Mouse (Mus musculus) CH12.LX (cell line): Measurements from ENCODE around the gene C77080. TPM values are rescaled to one million over a fixed set of nuclear protein-coding genes. Genes with fewer than 3 reads are reported as not detected.

ENCODE experiments used
- DNase-seq: peaks from one replicate; pipeline ENCODE4 v3.0.0-alpha.2; 2013; ENCODE audit errors: extremely low read depth
- H3K27ac ChIP-seq: 2 replicates; pipeline ENCODE4 v1.5.1; 2012; ENCODE audit warnings: low read depth, mild to moderate bottlenecking, control low read depth, moderate library complexity; ENCODE audit not compliant: insufficient read depth
- H3K27me3 ChIP-seq: replicated peaks from 2 replicates; pipeline ENCODE3; 2012; ENCODE audit warnings: inconsistent platforms
- H3K36me3 ChIP-seq, 2 experiments: replicated peaks in 1 of 2; 2 replicates each; pipeline versions ENCODE3 to v1.6.1; 2012; ENCODE audit warnings: inconsistent platforms in 1 of 2, low read length in 1 of 2, mild to moderate bottlenecking in 1 of 2, mixed read lengths in 1 of 2, moderate library complexity in 1 of 2; ENCODE audit not compliant: control insufficient read depth in 1 of 2, insufficient read depth in 1 of 2
- H3K4me1 ChIP-seq, 2 experiments: 2 replicates each; pipeline ENCODE4 v1.6.1; 2012; ENCODE audit warnings: inconsistent platforms in 1 of 2, moderate library complexity in 1 of 2; ENCODE audit not compliant: insufficient read depth in 2 of 2, control insufficient read depth in 1 of 2
- H3K4me2 ChIP-seq: 2 replicates; pipeline ENCODE4 v1.6.1; 2012; ENCODE audit warnings: low read depth, mild to moderate bottlenecking, control low read depth; ENCODE audit not compliant: poor library complexity, insufficient read depth, severe bottlenecking
- H3K4me3 ChIP-seq, 3 experiments: fragments of 150-350 bp in 1 of 3; sonication (generic) in 1 of 3; replicated peaks in 1 of 3; 2 replicates each; pipeline versions ENCODE3 to v1.5.1; 2011 to 2012; ENCODE audit warnings: low read depth in 2 of 3, low read length in 2 of 3, mild to moderate bottlenecking in 2 of 3, moderate library complexity in 2 of 3, control low read depth in 1 of 3, improper control_type of control experiment in 1 of 3, inconsistent platforms in 1 of 3, mixed read lengths in 1 of 3; ENCODE audit not compliant: poor library complexity in 1 of 3
- H3K79me2 ChIP-seq: replicated peaks from 2 replicates; pipeline ENCODE4 v1.6.1; 2012; ENCODE audit warnings: mild to moderate bottlenecking, moderate library complexity; ENCODE audit not compliant: control insufficient read depth, poor library complexity, insufficient read depth, severe bottlenecking; ENCODE audit errors: extremely low read depth
- H3K9ac ChIP-seq: 2 replicates; pipeline ENCODE4 v1.6.1; 2012; ENCODE audit warnings: low read depth, mild to moderate bottlenecking, control low read depth, moderate library complexity; ENCODE audit not compliant: insufficient read depth
- H3K9me3 ChIP-seq: replicated peaks from 2 replicates; pipeline ENCODE3; 2012; ENCODE audit warnings: low read length, inconsistent platforms, mixed read lengths
- BHLHE40 ChIP-seq: IDR thresholded peaks from 2 replicates; pipeline ENCODE4 v1.6.1; 2011; ENCODE audit warnings: mild to moderate bottlenecking, low read depth, low read length, improper control_type of control experiment
- CTCF ChIP-seq, 2 experiments: IDR thresholded peaks in 1 of 2; conservative IDR thresholded peaks in 1 of 2; 2 replicates each; pipeline ENCODE4 v1.5.1; 2011 to 2012; ENCODE audit warnings: low read depth in 2 of 2, low read length in 2 of 2, improper control_type of control experiment in 1 of 2, inconsistent platforms in 1 of 2, mild to moderate bottlenecking in 1 of 2, moderate library complexity in 1 of 2
- E2F4 ChIP-seq: IDR thresholded peaks from 2 replicates; pipeline ENCODE4 v1.6.1; 2011; ENCODE audit warnings: low read depth, low read length, improper control_type of control experiment; ENCODE audit not compliant: insufficient replicate concordance
- GABPA ChIP-seq: IDR thresholded peaks from 2 replicates; pipeline ENCODE4 v1.6.1; 2012; ENCODE audit warnings: low read depth, low read length, improper control_type of control experiment, inconsistent platforms; ENCODE audit not compliant: insufficient replicate concordance
- IRF4 ChIP-seq: IDR thresholded peaks from 2 replicates; pipeline ENCODE4 v1.6.1; 2014; ENCODE audit warnings: low read depth, mild to moderate bottlenecking, inconsistent platforms, low read length, improper control_type of control experiment
- JUND ChIP-seq: conservative IDR thresholded peaks from 2 replicates; pipeline ENCODE4 v1.6.1; 2011; ENCODE audit warnings: low read depth, low read length, improper control_type of control experiment
- MAX ChIP-seq: IDR thresholded peaks from 2 replicates; pipeline ENCODE4 v1.6.1; 2011; ENCODE audit warnings: low read length, improper control_type of control experiment
- MYC ChIP-seq: IDR thresholded peaks from 2 replicates; pipeline ENCODE4 v1.6.1; 2011; ENCODE audit warnings: low read depth, mild to moderate bottlenecking, improper control_type of control experiment, low read length
- NELFE ChIP-seq: IDR thresholded peaks from 2 replicates; pipeline ENCODE4 v1.6.1; 2011; ENCODE audit warnings: low read depth, low read length, improper control_type of control experiment
- NRF1 ChIP-seq: IDR thresholded peaks from 2 replicates; pipeline ENCODE4 v1.6.1; 2014; ENCODE audit warnings: low read depth, mild to moderate bottlenecking, inconsistent platforms, low read length, improper control_type of control experiment, moderate library complexity
- RAD21 ChIP-seq: IDR thresholded peaks from 2 replicates; pipeline ENCODE4 v1.6.1; 2011; ENCODE audit warnings: low read depth, mild to moderate bottlenecking, low read length, improper control_type of control experiment, moderate library complexity
- SIN3A ChIP-seq: IDR thresholded peaks from 2 replicates; pipeline ENCODE4 v1.6.1; 2012; ENCODE audit warnings: low read length, improper control_type of control experiment, inconsistent platforms
- SMC3 ChIP-seq: IDR thresholded peaks from 2 replicates; pipeline ENCODE4 v1.6.1; 2011; ENCODE audit warnings: low read depth, low read length, improper control_type of control experiment
- TBP ChIP-seq: conservative IDR thresholded peaks from 2 replicates; pipeline ENCODE4 v1.6.1; 2011; ENCODE audit warnings: low read depth, low read length, improper control_type of control experiment
- TCF12 ChIP-seq: IDR thresholded peaks from 2 replicates; pipeline ENCODE4 v1.6.1; 2014; ENCODE audit warnings: low read depth, mild to moderate bottlenecking, inconsistent platforms, low read length, improper control_type of control experiment
- ZC3H11A ChIP-seq: IDR thresholded peaks from 2 replicates; pipeline ENCODE4 v1.6.1; 2012; ENCODE audit warnings: low read depth, mild to moderate bottlenecking, inconsistent platforms, low read length, improper control_type of control experiment
- dilution Hi-C: fragments of 300-500 bp; cut with MboI; formaldehyde crosslinking; loops from 2 replicates; pipeline ENCODE4 v1.14.3; 2020; ENCODE audit warnings: low sequenced_read_pairs; ENCODE audit not compliant: extremely low pct_unique_long_range_greater_than_20kb, extremely low pct_ligation_motif_present
- in situ Hi-C: fragments of 300-500 bp; cut with MboI; formaldehyde crosslinking; loops from 3 replicates; pipeline ENCODE4 v1.14.3; 2019; ENCODE audit warnings: low sequenced_read_pairs, low pct_ligation_motif_present, low pct_unique_long_range_greater_than_20kb, mixed read lengths
- polyA plus RNA-seq: library from polyadenylated mRNA; unstranded; fragments of >175 nt; gene quantifications from 2 replicates; pipeline ENCODE4 v1.2.1, GENCODE M21; 2012; ENCODE audit warnings: low read depth; ENCODE audit not compliant: insufficient read length
- total RNA-seq, 2 experiments: library from RNA; depleted of rRNA; stranded (reverse); fragments of 300-350 nt in 1 of 2; fragments of >200 nt in 1 of 2; gene quantifications; 2 replicates each; pipeline ENCODE4 v1.2.3; 2012 to 2014

The C77080 gene
- total and polyA plus RNA-seq, 3 experiments = 0.38 to 1.1 TPM; not detected in 1

- dilution Hi-C loops = no loop called here
- no peak overlapping the region for H3K4me2 ChIP-seq
- TF ChIP-seq GABPA (no peak), NRF1 (peak; percentile 26; the same call in 1 of the 2 replicates), MAX (peak; percentile 50; the same call in 1 of the 2 replicates), ZC3H11A (peak; percentile 72; the same call in 1 of the 2 replicates), MYC (peak; percentile 62; the same call in 1 of the 2 replicates), JUND (no peak), IRF4 (peak; percentile 49; the same call in 1 of the 2 replicates), TCF12 (peak; percentile 43; the same call in 1 of the 2 replicates), TBP (no peak), E2F4 (no peak), SIN3A (0 out of 2 replicates have a peak, but pooled peaks have one; percentile 27), RAD21 (peak; percentile 98), SMC3 (peak; percentile 95), CTCF (conservative IDR thresholded peaks at IDR 0.05 in 1 of 2, IDR thresholded peaks at IDR 0.05 in 1 of 2; ENCODE audit: low read depth in 2 of 2, low read length in 2 of 2) (peak; percentile 77 to 99), BHLHE40 (peak; percentile 34), NELFE (peak; percentile 73; the same call in 1 of the 2 replicates)
- TF ChIP-seq, all 38 proteins: peak for 12
- Histone ChIP-seq H3K9ac (no peak overlapping the region), H3K27me3 (peaks cover 1% of the 10 kb centered on the region), H3K27ac (no peak overlapping the region), H3K36me3 (no peaks in the 10 kb centered on the region), H3K79me2 (no peaks in the 10 kb centered on the region), H3K4me1 (peaks cover 0 to under 1% of the 10 kb centered on the region in 2 experiments; a peak in 1 of 4 replicates), H3K9me3 (no peaks in the 10 kb centered on the region), H3K4me3 (no peak overlapping the region)
- in situ Hi-C loops = no loop called here
- DNase-seq = peak; percentile 94
Measured at GRCm38 (mm10) chr4:129276453-129276865, 15.3 kb upstream of the C77080 start.

GRCm38 (mm10) chr4:129272756-129273046 is 11.5 kb upstream of the C77080 start:
- peaks cover 4 to 9% of the 10 kb centered on the region in 2 experiments; a peak in 2 of 4 replicates for H3K4me1 ChIP-seq
- H3K4me2 ChIP-seq = no peak overlapping the region
- H3K9me3 ChIP-seq = no peaks in the 10 kb centered on the region
- no peak overlapping the region for H3K4me3 ChIP-seq
- in situ Hi-C loops = no loop called here
- no peaks in the 10 kb centered on the region for H3K36me3 ChIP-seq
- H3K27ac ChIP-seq = no peak overlapping the region
- H3K79me2 ChIP-seq = no peaks in the 10 kb centered on the region
- TF ChIP-seq CTCF (conservative IDR thresholded peaks at IDR 0.05 in 1 of 2, IDR thresholded peaks at IDR 0.05 in 1 of 2; ENCODE audit: low read depth in 2 of 2, low read length in 2 of 2) (peak in 1 of 2 experiments; percentile 30; a peak in 2 of 4 replicates), NRF1 (0 out of 2 replicates have a peak, but pooled peaks have one; percentile 3), SMC3 (no peak)
- H3K27me3 ChIP-seq = no peaks in the 10 kb centered on the region
- dilution Hi-C loops = no loop called here
- no peak overlapping the region for H3K9ac ChIP-seq
- DNase-seq = no peak
